Mouse (Mus musculus) cerebellum, adult 9-10 months (tissue): Measurements from ENCODE around the gene Rcn3.
"Not testable (repeated sequence)": the region's sequence is repeated elsewhere in the genome, so short reads cannot be mapped to it uniquely, and the experiment has no call there.

ENCODE experiments used
- DNase-seq: peaks from one replicate; pipeline ENCODE4 v3.0.0; 2022

Gene Rcn3

DNA sequence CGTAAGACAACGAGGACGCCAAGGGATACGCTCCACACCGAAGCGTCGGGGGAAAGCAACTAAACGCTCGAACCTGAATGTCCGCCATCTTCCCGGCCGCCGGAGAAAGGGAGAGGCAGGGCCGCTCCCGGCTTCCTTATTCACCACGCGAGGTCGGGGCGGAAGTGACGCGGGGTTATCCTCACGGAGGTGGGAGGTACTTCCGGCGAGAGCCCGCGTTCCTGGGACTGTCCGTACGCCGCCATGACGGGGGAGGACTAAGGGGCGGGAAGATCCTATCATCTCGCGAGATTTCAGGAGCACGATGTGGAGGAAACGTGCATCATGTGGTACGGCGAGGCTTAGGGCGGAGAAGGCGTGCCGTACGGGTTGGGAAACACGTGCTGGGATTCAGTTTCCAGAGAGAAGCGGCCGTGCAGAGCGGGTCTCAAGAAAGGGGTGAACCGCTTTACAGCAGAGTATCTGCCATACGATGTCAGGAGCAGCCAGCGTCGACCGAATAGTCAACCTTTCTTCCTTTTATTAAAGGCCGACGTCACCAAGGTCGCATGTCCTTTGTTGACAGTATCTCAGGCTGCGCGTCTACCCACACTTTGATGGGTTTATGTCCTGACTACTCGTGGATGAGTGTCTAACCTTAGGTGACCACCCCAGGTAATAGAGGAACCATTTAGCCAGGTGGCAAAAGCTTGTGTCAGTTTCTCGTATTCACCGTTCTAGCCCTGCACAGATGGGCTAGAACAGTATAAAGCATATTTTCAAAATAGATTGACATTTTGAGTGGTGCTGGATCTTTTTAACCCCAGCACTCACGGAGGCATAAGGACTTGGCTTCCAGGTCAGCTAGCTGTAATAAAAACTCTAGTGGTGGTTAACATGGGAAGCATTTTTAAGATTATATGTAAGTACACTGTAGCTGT is 32.5 kb upstream of the Rcn3 start, which contains the start of gene Rps11:
TSS of gene Rps11 (minus strand) at position 216 of the 920 bp plus-strand sequence.
- peak; percentile 99 for DNase-seq

- DNase-seq: no peak
Measured at GRCm38 (mm10) chr7:45123186-45123570, 31.2 kb upstream of the Rcn3 start.

DNA sequence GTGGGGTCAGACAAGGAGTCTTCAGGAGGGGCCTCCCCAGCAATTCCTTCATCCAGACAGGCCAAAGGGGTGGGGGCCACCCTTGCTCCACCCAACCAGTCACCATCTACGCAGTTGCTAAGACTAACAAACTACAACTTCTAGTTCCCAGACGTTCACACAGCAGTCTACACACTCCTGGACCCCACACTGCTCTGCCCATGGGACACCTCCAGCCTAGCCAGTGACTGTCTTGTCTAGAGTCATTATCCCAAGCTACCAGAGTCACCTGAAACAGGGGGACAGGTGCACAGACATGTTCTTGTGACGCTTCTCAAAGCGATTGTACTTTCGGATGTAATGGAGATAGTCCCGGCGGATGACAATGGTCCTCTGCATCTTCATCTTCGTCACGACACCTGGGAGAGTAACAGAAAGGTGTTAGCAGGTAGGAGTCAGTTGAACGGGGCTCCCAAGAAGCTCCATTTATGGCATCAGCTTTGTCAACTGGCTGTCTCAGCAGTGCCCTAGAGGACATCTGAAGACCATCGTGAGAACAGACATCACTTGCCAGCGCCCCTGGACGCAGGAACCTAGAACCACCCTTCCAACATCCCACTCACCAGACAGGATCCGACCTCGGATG is 30.7 kb upstream of the Rcn3 start:
- peak; percentile 44 for DNase-seq

DNA sequence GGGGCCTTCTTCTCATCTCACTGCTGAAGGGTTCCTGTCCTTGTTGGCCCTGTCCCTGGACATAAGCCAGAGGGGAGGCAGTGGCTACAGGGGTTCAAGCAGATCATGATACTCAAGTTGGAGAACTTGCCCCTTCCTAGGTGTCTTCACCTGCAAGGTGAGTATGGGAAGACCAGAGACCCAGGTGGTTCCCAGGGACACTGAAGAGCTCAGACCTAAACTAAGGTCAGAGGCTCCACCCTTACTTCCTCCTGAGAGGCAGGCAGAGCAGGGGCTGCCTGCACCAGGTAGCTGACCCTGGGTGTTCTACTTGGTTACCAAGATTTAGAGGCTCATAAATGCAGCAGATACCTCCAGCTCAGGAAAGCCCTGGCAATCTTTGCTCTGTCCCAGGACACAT is 29.9 kb upstream of the Rcn3 start:
- no peak for DNase-seq

DNA sequence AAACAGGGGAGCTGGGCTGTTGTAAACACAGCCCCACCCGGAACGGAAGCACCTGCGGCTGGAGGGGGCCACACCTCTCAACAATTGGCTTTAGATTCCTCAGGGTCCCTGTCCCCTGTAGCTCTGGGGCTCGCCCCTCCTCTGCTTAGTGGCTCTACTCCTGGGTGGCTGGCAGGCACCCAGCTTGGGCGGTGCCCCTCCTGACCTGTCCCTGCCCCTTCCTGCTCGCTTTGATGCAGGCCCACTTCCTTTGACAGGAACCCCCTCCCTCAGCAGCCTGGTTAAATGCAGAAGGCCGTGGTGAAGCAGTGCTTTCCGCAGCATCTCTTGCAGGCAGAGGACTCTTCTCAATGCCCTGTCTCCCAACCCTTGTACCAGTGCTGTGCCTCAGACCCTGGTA is 29.4 kb upstream of the Rcn3 start:
- DNase-seq: no peak

GRCm38 (mm10) chr7:45119780-45120709 is 28.0 kb upstream of the Rcn3 start:
- DNase-seq: no peak

GRCm38 (mm10) chr7:45118336-45118735 is 26.3 kb upstream of the Rcn3 start:
- no peak for DNase-seq

DNA sequence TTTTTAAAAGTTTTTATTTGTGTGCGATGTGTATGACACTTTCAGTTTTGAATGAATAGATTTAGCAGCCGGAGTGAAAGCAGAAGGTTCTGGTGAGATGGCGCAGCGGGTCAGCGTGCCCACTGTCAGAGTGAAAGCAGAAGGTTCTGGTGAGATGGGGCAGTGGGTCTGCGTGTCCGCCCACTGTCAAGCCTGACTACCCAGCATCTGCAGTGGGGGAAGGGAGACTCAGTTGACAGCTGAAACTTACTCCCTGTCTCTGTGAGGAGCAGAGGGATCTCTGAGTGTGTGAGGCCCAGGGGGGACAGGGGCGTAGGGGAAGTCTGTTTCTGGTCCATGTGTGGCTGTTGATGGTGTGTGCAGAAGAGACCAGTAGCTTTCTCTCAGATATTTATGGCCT is 25.5 kb upstream of the Rcn3 start:
- DNase-seq: no peak

GRCm38 (mm10) chr7:45113476-45113875 is 21.5 kb upstream of the Rcn3 start:
- DNase-seq: no peak

- no peak for DNase-seq
Measured at GRCm38 (mm10) chr7:45112529-45112928, 20.5 kb upstream of the Rcn3 start.

GRCm38 (mm10) chr7:45111940-45112339 is 19.9 kb upstream of the Rcn3 start:
- no peak for DNase-seq

DNA sequence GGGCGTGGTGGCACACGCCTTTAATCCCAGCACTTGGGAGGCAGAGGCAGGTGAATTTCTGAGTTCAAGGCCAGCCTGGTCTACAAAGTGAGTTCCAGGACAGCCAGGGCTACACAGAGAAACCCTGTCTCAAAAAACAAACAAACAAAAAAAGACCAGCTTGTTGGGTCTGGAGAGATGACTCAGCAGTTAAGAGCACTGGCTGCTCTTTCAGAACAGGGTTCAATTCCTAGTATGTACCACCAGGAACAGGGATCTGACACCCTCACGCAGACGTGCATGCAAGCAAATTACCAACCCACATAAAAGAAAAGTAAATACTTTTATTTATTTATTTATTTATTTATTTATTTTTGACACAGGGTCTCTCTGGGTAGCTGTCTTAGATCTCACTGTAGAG is 18.1 kb upstream of the Rcn3 start:
- DNase-seq: not testable (repeated sequence)

- no peak for DNase-seq
Measured at GRCm38 (mm10) chr7:45107052-45107645, 15.1 kb upstream of the Rcn3 start.

DNA sequence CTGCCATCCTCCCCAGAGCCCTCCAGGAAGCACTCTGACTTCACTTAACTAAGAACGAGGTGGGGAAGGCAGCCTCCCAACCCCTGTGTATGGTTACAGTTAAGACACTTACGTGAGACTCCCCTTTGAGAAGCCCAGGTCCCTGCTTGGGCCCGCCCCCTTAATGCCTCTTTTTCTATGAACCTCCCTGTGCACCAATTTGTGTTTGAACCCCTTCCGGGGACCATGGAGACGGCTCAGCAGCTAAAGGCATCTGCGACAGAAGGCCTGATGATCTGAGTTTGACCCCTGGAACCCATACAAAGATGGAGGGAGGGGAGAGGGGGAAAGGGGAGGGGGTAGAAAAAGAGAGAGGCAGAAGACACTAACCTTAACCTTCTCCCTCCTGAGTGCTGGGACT is 14.4 kb upstream of the Rcn3 start:
- no peak for DNase-seq

DNA sequence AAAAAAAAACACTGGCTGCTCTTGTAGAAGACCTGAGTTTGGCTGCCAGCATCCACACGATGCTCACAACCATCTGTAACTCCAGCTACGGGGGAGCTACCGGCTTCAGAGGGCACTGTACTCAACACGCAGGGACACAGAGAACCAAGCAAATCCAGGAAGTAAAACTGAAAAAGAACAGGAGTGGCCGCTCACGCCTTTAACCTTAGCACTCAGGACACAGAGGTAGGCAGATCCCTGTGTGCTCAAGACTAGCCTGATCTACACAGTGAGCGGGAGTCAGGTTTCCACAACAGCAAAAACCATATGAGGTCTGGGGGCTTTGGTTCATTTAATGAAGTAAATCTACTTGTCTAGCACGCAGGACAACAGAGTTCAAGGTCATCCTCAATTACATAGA is 13.5 kb upstream of the Rcn3 start:
- DNase-seq: no peak

DNA sequence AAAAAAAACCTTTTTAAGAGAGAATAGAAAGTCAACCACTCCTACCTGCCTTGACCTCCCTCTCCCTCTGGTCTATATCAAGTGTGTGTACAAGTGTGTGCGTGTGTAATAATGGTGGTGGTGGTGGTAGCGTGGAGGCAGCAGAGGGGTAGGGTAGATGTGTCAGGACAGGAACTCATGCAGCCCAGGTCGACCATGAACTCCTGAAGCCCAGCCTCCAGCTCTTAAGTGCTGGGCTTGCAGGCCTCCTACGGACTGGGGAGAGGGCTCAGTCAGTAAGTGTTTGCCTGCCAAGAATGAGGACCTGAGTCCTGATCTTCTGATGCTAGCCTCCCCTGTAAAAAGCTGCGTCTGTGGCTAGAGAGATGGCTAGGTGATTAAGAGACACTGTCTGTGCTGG is 12.9 kb upstream of the Rcn3 start:
- DNase-seq: no peak

GRCm38 (mm10) chr7:45103652-45104180 is 11.7 kb upstream of the Rcn3 start, which contains the start of gene Fcgrt:
TSS of gene Fcgrt (minus strand) at chr7:45103851.
- DNase-seq: peak; percentile 42

- DNase-seq: no peak
Measured at GRCm38 (mm10) chr7:45102940-45103585, 11.0 kb upstream of the Rcn3 start.

DNA sequence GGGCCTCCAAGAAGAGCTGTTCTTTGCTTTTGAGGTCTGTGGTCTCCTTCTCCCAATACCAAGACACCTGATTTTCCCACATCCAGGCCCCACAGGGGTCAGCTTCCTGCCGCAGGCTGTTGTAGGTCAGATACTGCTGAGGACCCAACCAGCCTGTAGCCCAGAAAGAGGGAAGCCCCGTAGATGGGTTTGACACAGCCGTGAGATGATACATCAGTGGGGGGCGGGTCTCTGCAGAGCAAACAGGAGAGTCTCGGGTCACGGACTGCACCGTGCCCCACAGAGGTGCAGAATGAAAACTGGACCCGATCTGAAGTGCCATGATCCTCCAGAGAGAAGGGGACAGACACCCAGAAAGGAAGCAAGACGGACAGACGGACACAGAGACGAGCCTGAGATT is 10.4 kb upstream of the Rcn3 start:
- no peak for DNase-seq

- no peak for DNase-seq
Measured at GRCm38 (mm10) chr7:45100046-45100445, 8.0 kb upstream of the Rcn3 start.

DNA sequence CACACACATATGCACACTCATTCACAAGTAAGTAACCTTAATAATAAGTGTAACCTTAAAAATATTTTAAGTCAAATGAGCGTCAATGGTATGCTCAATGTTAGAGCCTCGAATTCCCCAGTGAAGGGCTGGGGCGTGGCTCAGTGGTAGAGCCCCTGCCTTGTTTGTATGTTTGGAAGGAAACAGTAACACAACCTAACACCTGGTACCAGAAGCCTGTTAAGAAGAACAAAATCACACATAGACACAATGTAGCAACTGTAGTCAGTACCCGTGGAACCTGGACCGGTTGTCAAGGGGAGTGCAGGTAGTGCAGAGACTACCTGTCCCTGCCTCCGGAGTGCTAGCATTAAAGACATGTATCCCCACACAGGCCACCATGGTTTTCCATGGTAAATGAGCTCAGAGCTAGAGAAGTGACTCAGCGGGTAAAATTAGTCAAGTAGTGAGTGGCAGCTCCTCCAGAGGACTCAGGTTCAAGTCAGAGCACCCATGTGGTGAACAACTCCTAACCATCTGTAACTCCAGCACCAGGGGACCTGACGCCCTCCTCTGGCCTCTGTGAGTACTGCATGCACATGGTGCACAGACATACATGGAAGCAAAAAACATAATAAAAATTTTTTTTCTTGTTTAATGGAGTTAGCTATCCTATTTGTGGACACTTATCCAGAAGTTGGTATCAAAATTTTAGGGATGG is 6.7 kb upstream of the Rcn3 start:
- no peak for DNase-seq
